Mouse (Mus musculus): ENCODE results near the gene Auts2. TPM values are rescaled to one million over a fixed set of nuclear protein-coding genes. Genes with fewer than 3 reads are reported as not detected.
A peak's percentile ranks its signal among the peaks of the same experiment; 100 is the strongest.

The Auts2 gene
- total RNA-seq, 2 experiments from 2014 or later: 40.8 to 53.0 TPM

DNA sequence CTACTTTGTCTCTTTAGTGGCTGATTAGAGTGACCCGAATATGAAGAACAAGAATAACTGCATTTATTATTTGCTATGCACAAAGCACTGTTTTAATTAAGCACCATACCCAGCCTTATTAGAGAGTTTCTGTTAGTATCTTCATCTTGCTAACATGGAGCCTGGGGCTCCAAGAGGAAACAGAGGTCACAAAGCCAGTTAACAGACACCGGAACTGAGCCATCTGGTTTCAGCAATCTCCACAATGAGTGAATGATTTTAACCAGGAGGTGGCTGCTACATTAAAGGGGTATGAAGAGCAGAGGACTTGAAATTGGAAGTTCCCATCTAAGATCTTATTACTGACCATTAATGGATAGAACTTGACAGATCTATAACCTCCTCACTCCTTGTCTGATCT lies 209.4 kb downstream of the Auts2 start:
- no peak for DNase-seq
- intact Hi-C loops (cut with DNase I): no loop called here

- DNase-seq: no peak
- intact Hi-C loops (cut with DNase I): no loop called here
Observed at GRCm38 (mm10) chr5:132332521-132332920, 210.6 kb downstream of the Auts2 start.

GRCm38 (mm10) chr5:132329171-132329936 lies 213.8 kb downstream of the Auts2 start:
- DNase-seq: peak; percentile 23 to 29

GRCm38 (mm10) chr5:132324246-132324883 lies 218.8 kb downstream of the Auts2 start:
- DNase-seq: no peak
- intact Hi-C loops (cut with DNase I): no loop called here

More at GRCm38 (mm10) chr5:132329171-132329936, 213.8 kb downstream of the Auts2 start:
- intact Hi-C loops (cut with DNase I): no loop called here

- no peak for DNase-seq
- intact Hi-C loops (cut with DNase I): no loop called here
Observed at GRCm38 (mm10) chr5:132323608-132324007, 219.5 kb downstream of the Auts2 start.

DNA sequence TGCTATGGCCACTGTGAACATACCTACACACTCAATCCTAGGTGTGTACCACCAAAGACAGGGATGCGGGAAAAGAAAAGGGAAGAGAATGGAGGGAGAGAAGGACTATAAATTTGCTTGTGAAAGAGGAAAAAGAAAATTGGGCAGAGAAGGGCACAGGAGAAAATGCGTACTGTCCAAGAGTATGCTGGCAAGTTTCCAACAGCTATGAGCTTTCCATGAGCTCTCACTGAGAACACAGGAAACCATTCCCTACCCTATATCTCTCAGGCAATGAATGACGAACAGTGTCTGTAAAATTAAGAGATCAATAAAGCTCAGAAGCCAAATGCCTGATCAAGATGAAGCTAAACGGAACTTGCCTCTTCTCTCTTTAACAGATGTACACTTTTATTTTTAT lies 220.2 kb downstream of the Auts2 start:
- no peak for DNase-seq
- intact Hi-C loops (cut with DNase I): no loop called here

DNA sequence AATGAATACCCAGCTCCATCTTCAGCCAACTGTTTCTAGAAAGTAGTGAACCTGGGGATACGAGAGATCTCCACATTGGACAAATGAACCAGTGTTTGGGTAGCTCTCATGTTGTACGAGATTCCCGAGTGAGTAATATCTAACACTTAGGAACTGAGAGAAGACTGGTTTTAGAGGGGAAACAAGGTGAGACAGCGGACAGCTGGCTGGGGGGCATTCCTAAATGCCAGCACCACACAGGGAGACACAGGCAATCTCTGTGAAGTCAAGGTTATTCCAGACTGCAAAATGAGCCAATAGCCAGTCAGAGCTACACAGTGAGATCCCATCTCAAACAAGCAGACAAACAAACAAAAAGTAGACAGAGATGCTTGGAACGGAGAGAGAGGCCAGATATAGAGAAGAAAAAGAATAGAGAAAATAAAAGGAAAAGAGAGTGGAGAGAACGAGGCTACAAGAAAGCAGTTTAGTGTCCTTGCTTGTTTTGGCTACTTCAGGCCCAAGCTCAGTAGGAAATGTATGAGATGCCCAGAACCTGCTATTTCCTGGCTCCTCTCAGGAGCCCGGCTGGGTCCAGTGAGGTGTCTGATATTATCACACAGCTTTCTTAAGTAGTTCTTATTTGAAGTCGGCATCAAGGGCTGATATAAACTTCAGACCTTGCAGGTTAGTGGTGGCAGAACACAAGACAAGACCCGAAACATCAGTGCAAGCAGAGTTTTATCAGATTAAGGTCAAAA lies 224.9 kb downstream of the Auts2 start:
- DNase-seq: no peak

GRCm38 (mm10) chr5:132316897-132317296 lies 226.2 kb downstream of the Auts2 start:
- intact Hi-C loops (cut with DNase I): no loop called here
- DNase-seq: no peak

More for the DNA sequence above, 224.9 kb downstream of the Auts2 start:
- intact Hi-C loops (cut with DNase I): no loop called here

- no peak for DNase-seq
- intact Hi-C loops (cut with DNase I): no loop called here
Observed at GRCm38 (mm10) chr5:132314300-132314699, 228.8 kb downstream of the Auts2 start.

GRCm38 (mm10) chr5:132307000-132307399 lies 236.1 kb downstream of the Auts2 start:
- DNase-seq: no peak
- intact Hi-C loops (cut with DNase I): no loop called here

DNA sequence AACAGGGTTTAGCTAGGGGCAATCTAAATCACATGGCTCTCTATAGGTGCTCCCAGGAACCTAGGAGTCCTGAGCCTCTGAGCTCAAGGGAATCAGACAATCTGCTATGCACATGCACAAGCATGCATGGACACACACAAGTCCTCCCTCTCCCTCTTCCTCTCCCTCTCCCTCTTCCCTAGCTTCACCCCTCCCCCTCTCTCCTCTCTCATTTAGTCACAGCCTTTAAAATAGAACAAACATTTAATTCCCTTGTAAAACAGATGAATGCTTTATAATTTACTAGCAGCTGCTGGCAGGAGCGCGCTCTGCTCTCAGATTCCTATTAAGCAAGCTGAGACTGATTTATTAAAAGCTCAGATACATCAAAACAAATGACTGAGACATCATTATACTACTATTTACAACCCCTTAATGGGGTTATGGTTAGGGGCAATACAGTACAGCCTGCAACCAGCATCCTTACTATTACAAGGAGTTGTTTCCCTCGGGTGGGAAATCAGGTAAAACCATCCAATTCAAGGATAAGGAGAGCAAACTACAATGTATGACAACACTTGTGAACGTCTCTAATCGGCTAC lies 237.7 kb downstream of the Auts2 start:
- intact Hi-C loops (cut with DNase I): no loop called here
- DNase-seq: no peak

- intact Hi-C loops (cut with DNase I): no loop called here
- DNase-seq: no peak
Observed at GRCm38 (mm10) chr5:132302778-132303177, 240.4 kb downstream of the Auts2 start.

DNA sequence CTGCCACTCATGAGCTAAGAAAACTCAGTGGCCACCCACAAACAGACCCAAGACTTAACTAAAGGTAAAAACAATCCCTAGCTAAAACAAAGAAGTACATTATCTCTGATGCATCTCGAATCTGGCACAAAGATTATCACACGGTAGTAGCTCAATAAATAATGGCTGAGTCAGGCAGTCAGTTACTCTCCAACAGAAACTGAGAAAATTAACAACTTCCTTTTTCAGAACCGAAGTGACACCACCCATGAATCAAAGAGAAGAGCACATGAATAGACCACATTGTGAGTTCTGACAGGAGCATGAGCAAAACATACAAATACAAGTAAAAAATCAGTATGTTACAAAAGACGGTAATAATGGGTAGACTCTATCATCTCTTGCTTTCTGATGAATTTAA lies 242.3 kb downstream of the Auts2 start:
- intact Hi-C loops (cut with DNase I): no loop called here
- DNase-seq: no peak

GRCm38 (mm10) chr5:132299716-132300115 lies 243.4 kb downstream of the Auts2 start:
- DNase-seq: no peak
- intact Hi-C loops (cut with DNase I): no loop called here

- DNase-seq: no peak
- intact Hi-C loops (cut with DNase I): no loop called here
Observed at GRCm38 (mm10) chr5:132298996-132299395, 244.1 kb downstream of the Auts2 start.

DNA sequence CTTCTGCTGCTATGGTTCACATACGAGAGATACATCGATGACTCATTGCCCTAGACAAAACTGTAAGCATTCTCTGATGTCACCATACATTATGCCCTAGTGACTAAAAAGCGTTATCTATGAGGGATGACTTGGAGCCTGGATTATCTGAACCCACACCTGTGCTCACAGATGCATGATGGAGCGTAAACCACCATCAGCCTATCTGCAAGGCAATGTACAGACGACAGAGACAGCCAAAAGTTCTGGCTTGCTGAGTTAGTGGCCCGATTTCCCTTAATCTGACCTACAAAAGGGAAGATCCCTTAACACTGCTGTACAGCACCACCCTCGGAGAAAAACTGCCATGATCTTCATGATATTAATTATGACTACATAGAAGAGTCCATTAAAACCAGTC lies 245.8 kb downstream of the Auts2 start:
- DNase-seq: no peak
- intact Hi-C loops (cut with DNase I): no loop called here

GRCm38 (mm10) chr5:132294469-132294868 lies 248.7 kb downstream of the Auts2 start:
- intact Hi-C loops (cut with DNase I): no loop called here
- DNase-seq: no peak

DNA sequence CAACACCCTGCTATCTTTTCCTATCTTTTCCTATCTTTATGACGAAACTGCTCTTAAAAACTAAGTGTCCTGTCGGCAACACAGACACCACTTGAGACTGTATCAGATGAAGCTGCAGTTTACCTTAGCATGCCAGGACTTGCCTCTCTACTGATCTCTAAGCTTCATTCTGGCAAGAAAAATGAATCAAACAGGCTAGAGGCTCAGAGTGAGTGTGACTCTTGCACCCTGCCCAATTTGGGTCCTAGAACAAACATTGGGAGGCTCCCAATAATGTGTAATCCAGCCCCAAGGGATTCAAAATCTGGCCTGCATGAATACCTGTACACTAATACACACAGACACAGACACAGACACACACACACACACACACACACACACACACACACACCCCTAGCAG lies 250.2 kb downstream of the Auts2 start:
- intact Hi-C loops (cut with DNase I): no loop called here
- no peak for DNase-seq

DNA sequence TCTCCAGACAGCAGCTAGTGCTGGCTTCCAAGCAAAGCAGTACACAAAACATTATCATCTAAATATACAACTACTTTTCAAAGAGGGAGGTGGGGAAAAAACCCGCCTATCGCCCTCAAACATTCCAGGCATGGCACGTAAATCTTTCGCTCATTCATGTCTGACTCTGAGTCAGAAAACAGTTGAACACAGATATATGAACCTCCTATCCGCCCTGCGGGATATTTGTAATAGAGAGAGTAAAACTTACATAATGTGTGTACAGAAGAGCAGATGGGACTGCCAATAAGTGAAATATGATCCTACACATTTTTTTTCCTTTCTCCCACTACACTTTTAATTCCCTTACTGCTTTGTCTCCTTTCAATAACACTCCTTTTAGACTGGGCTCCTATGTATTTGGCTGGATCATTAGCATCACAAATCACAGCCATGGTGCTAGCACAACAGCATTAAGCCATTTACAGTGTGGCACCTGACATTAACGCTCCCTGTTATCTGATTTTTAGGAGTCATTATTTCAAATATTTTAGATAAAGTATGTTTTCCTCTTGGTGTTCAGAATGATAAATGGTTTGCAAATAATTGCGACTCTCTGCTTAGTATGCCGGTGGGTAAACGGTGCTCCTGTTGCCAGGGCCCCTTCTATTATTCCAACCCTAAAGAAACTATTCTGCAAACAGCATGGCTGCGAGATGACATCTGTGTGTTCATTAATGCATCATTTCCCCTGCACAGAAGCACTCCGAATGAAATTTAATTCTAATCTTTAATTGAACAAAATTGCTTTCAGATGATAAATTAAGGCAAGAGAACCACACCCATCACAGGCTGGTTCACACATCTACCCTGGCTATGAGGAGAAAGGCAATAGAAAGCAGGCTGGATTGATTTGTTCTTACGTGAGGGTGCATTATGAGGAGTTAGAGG lies 252.3 kb downstream of the Auts2 start:
- no peak for DNase-seq

GRCm38 (mm10) chr5:132283741-132284140 lies 259.4 kb downstream of the Auts2 start:
- no peak for DNase-seq
- intact Hi-C loops (cut with DNase I): no loop called here

More for the DNA sequence above, 252.3 kb downstream of the Auts2 start:
- intact Hi-C loops (cut with DNase I): no loop called here
